Mouse (Mus musculus) forebrain, embryonic 11.5 days (tissue): Measurements from ENCODE around the gene S100a6. TPM values are rescaled to one million over a fixed set of nuclear protein-coding genes. Genes with fewer than 3 reads are reported as not detected.

Experiments
- ATAC-seq: fragments of 200-750 bp; cut with Nextera tagmentation; replicated peaks from 2 replicates; pipeline ENCODE4 v1.8.0; 2017; ENCODE audit warnings: moderate TSS enrichment; ENCODE audit not compliant: low FRiP score
- DNase-seq: peaks from one replicate; pipeline ENCODE4 v3.0.0-alpha.2; 2017; ENCODE audit warnings: low spot score
- H3K27ac ChIP-seq: fragments of 300-500 bp; sonication (generic); 2 replicates; pipeline ENCODE4 v1.5.1; 2014; ENCODE audit warnings: low read depth, low read length
- H3K27me3 ChIP-seq: fragments of 300-500 bp; sonication (generic); 2 replicates; pipeline ENCODE4 v1.6.1; 2014; ENCODE audit warnings: mild to moderate bottlenecking, low read length, mixed read lengths; ENCODE audit not compliant: control insufficient read depth, insufficient read depth
- H3K36me3 ChIP-seq: fragments of 300-500 bp; sonication (generic); 2 replicates; pipeline ENCODE4 v1.6.1; 2014; ENCODE audit warnings: mild to moderate bottlenecking, low read length, moderate library complexity, mixed read lengths; ENCODE audit not compliant: control insufficient read depth, insufficient read depth
- H3K4me1 ChIP-seq: fragments of 300-500 bp; sonication (generic); replicated peaks from 2 replicates; pipeline ENCODE4 v1.6.1; 2014; ENCODE audit warnings: low read length, mixed read lengths; ENCODE audit not compliant: control insufficient read depth, insufficient read depth
- H3K4me2 ChIP-seq: fragments of 300-500 bp; sonication (generic); 2 replicates; pipeline ENCODE4 v1.6.1; 2014; ENCODE audit warnings: low read depth, mild to moderate bottlenecking, low read length, moderate library complexity, mixed read lengths; ENCODE audit not compliant: severe bottlenecking
- H3K4me3 ChIP-seq: fragments of 300-500 bp; sonication (generic); 2 replicates; pipeline ENCODE4 v1.5.1; 2014; ENCODE audit warnings: low read depth, low read length
- H3K9ac ChIP-seq: fragments of 300-500 bp; sonication (generic); 2 replicates; pipeline ENCODE4 v1.6.1; 2014; ENCODE audit warnings: low read length
- H3K9me3 ChIP-seq: fragments of 300-500 bp; sonication (generic); 2 replicates; pipeline ENCODE4 v1.6.1; 2016; ENCODE audit warnings: low read length, mixed read lengths; ENCODE audit not compliant: control insufficient read depth
- whole genome bisulfite sequencing: fragments of 180-500 bp; shearing (Covaris S2); extraction: QIAGEN DNeasy Blood & Tissue Kit; methylation state at CpG from one replicate; pipeline ENCODE4 v1.1.7; 2014; 5-methylcytosine and 5-hydroxymethylcytosine counted together
- polyA plus RNA-seq: library from polyadenylated mRNA; unstranded; fragments of >200 nt; fragmentation: Nextera tagmentation; extraction: Ambion mirVana; gene quantifications from 2 replicates; pipeline ENCODE4 v1.2.1, GENCODE M21; 2014

The S100a6 gene
- polyA plus RNA-seq, 1 experiment from 2014 or later: 27.0 TPM

GRCm38 (mm10) chr3:90644220-90644619 is 31.5 kb downstream of the S100a6 start:
- Histone ChIP-seq H3K4me3 (no peak overlapping the region), H3K27ac (no peak overlapping the region), H3K27me3 (no peaks in the 10 kb centered on the region), H3K9me3 (no peaks in the 10 kb centered on the region), H3K4me2 (no peak overlapping the region), H3K4me1 (no peaks in the 10 kb centered on the region), H3K9ac (no peak overlapping the region), H3K36me3 (no peaks in the 10 kb centered on the region)
- WGBS: 56% methylated on average over 3 of the region's 3 CpGs
- DNase-seq (peak; percentile 59), ATAC-seq (no peak)

GRCm38 (mm10) chr3:90647291-90647690 is 34.6 kb downstream of the S100a6 start:
- Histone ChIP-seq H3K4me3 (no peak overlapping the region), H3K9me3 (no peaks in the 10 kb centered on the region), H3K27me3 (no peaks in the 10 kb centered on the region), H3K27ac (no peak overlapping the region), H3K4me1 (no peaks in the 10 kb centered on the region), H3K4me2 (no peak overlapping the region), H3K9ac (no peak overlapping the region), H3K36me3 (no peaks in the 10 kb centered on the region)
- ATAC-seq (no peak), DNase-seq (no peak)
- WGBS: 92% methylated on average over 1 of the region's 1 CpGs

GRCm38 (mm10) chr3:90648981-90649380 is 36.3 kb downstream of the S100a6 start:
- Histone ChIP-seq H3K9ac (no peak overlapping the region), H3K9me3 (no peaks in the 10 kb centered on the region), H3K4me1 (no peaks in the 10 kb centered on the region), H3K4me3 (no peak overlapping the region), H3K27me3 (no peaks in the 10 kb centered on the region), H3K27ac (no peak overlapping the region), H3K36me3 (no peaks in the 10 kb centered on the region), H3K4me2 (no peak overlapping the region)
- DNase-seq (no peak), ATAC-seq (no peak)

GRCm38 (mm10) chr3:90649832-90650231 is 37.1 kb downstream of the S100a6 start:
- Histone ChIP-seq H3K9me3 (no peaks in the 10 kb centered on the region), H3K36me3 (no peaks in the 10 kb centered on the region), H3K4me3 (no peak overlapping the region), H3K4me1 (no peaks in the 10 kb centered on the region), H3K4me2 (no peak overlapping the region), H3K27me3 (no peaks in the 10 kb centered on the region), H3K9ac (no peak overlapping the region), H3K27ac (no peak overlapping the region)
- DNase-seq: no peak
- 94% methylated on average over 2 of the region's 2 CpGs for WGBS
- no peak for ATAC-seq

- DNase-seq: peak; percentile 79
- H3K4me1 ChIP-seq: no peaks in the 10 kb centered on the region
- WGBS: 37% methylated on average over 5 of the region's 5 CpGs
- no peak overlapping the region for H3K4me3 ChIP-seq
- no peaks in the 10 kb centered on the region for H3K36me3 ChIP-seq
- no peak overlapping the region for H3K9ac ChIP-seq
- H3K9me3 ChIP-seq: no peaks in the 10 kb centered on the region
- peak; percentile 82 for ATAC-seq
- no peak overlapping the region for H3K4me2 ChIP-seq
- no peaks in the 10 kb centered on the region for H3K27me3 ChIP-seq
- no peak overlapping the region for H3K27ac ChIP-seq
These were observed 40.3 kb downstream of the S100a6 start for GRCm38 (mm10) chr3:90652878-90653508.

GRCm38 (mm10) chr3:90653717-90654116 is 41.0 kb downstream of the S100a6 start, which contains the start of gene S100a7a:
Gene S100a7a (plus strand): TSS chr3:90654017.
- ATAC-seq (no peak), DNase-seq (no peak)
- Histone ChIP-seq H3K4me3 (no peak within 1 kb of the TSS), H3K9me3 (no peaks in the 10 kb centered on the region), H3K36me3 (no peaks in the 10 kb centered on the region), H3K27me3 (no peaks in the 10 kb centered on the region), H3K4me1 (no peaks in the 10 kb centered on the region), H3K4me2 (no peak within 1 kb of the TSS), H3K9ac (no peak within 1 kb of the TSS), H3K27ac (no peak within 1 kb of the TSS)

- ATAC-seq (no peak), DNase-seq (no peak)
- WGBS: 80% methylated on average over 4 of the region's 4 CpGs
These were observed 44.7 kb downstream of the S100a6 start for GRCm38 (mm10) chr3:90657405-90657804.

GRCm38 (mm10) chr3:90659364-90660044 is 46.8 kb downstream of the S100a6 start:
- H3K9me3 ChIP-seq: no peaks in the 10 kb centered on the region
- no peaks in the 10 kb centered on the region for H3K27me3 ChIP-seq
- H3K4me1 ChIP-seq: no peaks in the 10 kb centered on the region
- no peak for DNase-seq
- no peak overlapping the region for H3K27ac ChIP-seq
- ATAC-seq: no peak
- no peak overlapping the region for H3K4me3 ChIP-seq
- no peak overlapping the region for H3K9ac ChIP-seq
- no peak overlapping the region for H3K4me2 ChIP-seq
- H3K36me3 ChIP-seq: no peaks in the 10 kb centered on the region

More at GRCm38 (mm10) chr3:90657405-90657804, 44.7 kb downstream of the S100a6 start:
- no peak overlapping the region for H3K27ac ChIP-seq
- H3K4me1 ChIP-seq: no peaks in the 10 kb centered on the region
- H3K4me3 ChIP-seq: no peak overlapping the region
- no peaks in the 10 kb centered on the region for H3K36me3 ChIP-seq
- no peak overlapping the region for H3K4me2 ChIP-seq
- H3K27me3 ChIP-seq: no peaks in the 10 kb centered on the region
- no peak overlapping the region for H3K9ac ChIP-seq
- no peaks in the 10 kb centered on the region for H3K9me3 ChIP-seq

GRCm38 (mm10) chr3:90664219-90664618 is 51.5 kb downstream of the S100a6 start:
- Histone ChIP-seq H3K36me3 (no peaks in the 10 kb centered on the region), H3K4me1 (no peaks in the 10 kb centered on the region), H3K27me3 (no peaks in the 10 kb centered on the region), H3K4me2 (no peak overlapping the region), H3K9ac (no peak overlapping the region), H3K27ac (no peak overlapping the region), H3K9me3 (no peaks in the 10 kb centered on the region), H3K4me3 (no peak overlapping the region)
- no peak for ATAC-seq
- WGBS: 86% methylated on average over 2 of the region's 2 CpGs
- DNase-seq: no peak
